In the genomic region with DNA sequence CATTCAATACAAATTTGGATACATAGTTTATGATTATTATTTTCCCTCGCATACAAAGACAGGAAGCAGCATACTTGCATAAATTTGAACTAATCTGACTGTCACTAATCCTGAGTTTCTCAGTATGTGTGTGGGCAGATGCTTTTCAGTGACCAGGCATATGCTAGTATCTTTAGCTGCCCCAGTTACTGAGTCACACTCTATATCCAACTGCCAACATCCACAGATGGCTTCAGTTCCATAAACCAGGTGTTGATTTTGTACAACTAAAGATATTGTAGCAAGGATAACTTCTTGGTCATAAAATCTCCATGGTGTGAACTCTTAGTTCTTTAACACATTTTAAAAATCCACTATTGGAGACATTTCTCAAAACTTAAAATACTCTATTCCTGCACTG, we compare ENCODE assay signal across 23 mouse cellular contexts.
DNase-seq lines count a peak whose midpoint lies in the region; ATAC-seq and TF ChIP-seq lines count a peak whose summit lies in the region.
"Had no signal": no experiment of that assay in that cellular context is flagged by ENCODE, and none has a peak within 500 bp of the region (broad histone marks: within the 10 kb centered on the region; RNA-seq: fewer than 3 reads in every experiment).

No protein-coding gene starts in this region.

- H3K27ac ChIP-seq in forebrain, postnatal 0 days (ENCODE audit: low read depth, low read length), result no peak overlapping the region
- H3K27ac ChIP-seq: embryonic facial prominence, embryonic 15.5 days; heart, embryonic 10.5 days; hindbrain, embryonic 12.5 days; limb, embryonic 13.5 days; midbrain, embryonic 10.5 days; neural tube, embryonic 13.5 days had no signal

- no peak overlapping the region for H3K4me3 ChIP-seq in forebrain, postnatal 0 days (ENCODE audit: low read depth, low read length)
- H3K4me3 ChIP-seq: embryonic facial prominence, embryonic 15.5 days; heart, embryonic 10.5 days; hindbrain, embryonic 12.5 days; limb, embryonic 13.5 days; midbrain, embryonic 10.5 days; neural tube, embryonic 13.5 days had no signal

- no peaks in the 10 kb centered on the region for H3K4me1 ChIP-seq in forebrain, postnatal 0 days (ENCODE audit: insufficient read depth)
- H3K4me1 ChIP-seq: embryonic facial prominence, embryonic 15.5 days; heart, embryonic 10.5 days; hindbrain, embryonic 12.5 days; limb, embryonic 13.5 days; midbrain, embryonic 10.5 days; neural tube, embryonic 13.5 days had no signal

- no peak overlapping the region for H3K9ac ChIP-seq in forebrain, postnatal 0 days
- H3K9ac ChIP-seq: embryonic facial prominence, embryonic 15.5 days; hindbrain, embryonic 12.5 days; limb, embryonic 13.5 days; liver, postnatal 0 days; neural tube, embryonic 13.5 days had no signal

- H3K4me2 ChIP-seq in forebrain, postnatal 0 days (ENCODE audit: low read depth), result no peak overlapping the region
- H3K4me2 ChIP-seq: embryonic facial prominence, embryonic 15.5 days; hindbrain, embryonic 12.5 days; limb, embryonic 13.5 days; neural tube, embryonic 13.5 days had no signal

- peak; percentile 42 for ATAC-seq in forebrain, postnatal 0 days
- ATAC-seq: activated CD4-positive, CD25-positive, alpha-beta regulatory T cell, adult 4 months; inflammation-experienced regulatory T-cells, adult 6 months; liver, postnatal 0 days; Patski had no signal

- H3K36me3 ChIP-seq in forebrain, postnatal 0 days (ENCODE audit: insufficient read depth), result no peaks in the 10 kb centered on the region
- H3K36me3 ChIP-seq: embryonic facial prominence, embryonic 15.5 days; heart, embryonic 10.5 days; hindbrain, embryonic 12.5 days; limb, embryonic 13.5 days; midbrain, embryonic 10.5 days; neural tube, embryonic 13.5 days had no signal

- intact Hi-C loops in left cerebral cortex, postnatal 14 days (cut with DNase I), result no loop called here

- no peaks in the 10 kb centered on the region for H3K27me3 ChIP-seq in forebrain, postnatal 0 days (ENCODE audit: insufficient read depth, low read length)
- H3K27me3 ChIP-seq: embryonic facial prominence, embryonic 15.5 days; hindbrain, embryonic 12.5 days; limb, embryonic 13.5 days; neural tube, embryonic 13.5 days; Patski had no signal

- WGBS in forebrain, postnatal 0 days, result 60% methylated on average over 1 of the region's 1 CpGs

- H3K9me3 ChIP-seq in forebrain, postnatal 0 days (ENCODE audit: low read length), result no peaks in the 10 kb centered on the region
- H3K9me3 ChIP-seq: embryonic facial prominence, embryonic 15.5 days; heart, embryonic 10.5 days; hindbrain, embryonic 12.5 days; limb, embryonic 13.5 days; midbrain, embryonic 10.5 days; neural tube, embryonic 13.5 days had no signal

- DNase-seq in frontal cortex, adult 2 months (ENCODE audit: extremely low spot score in 1 of 2, low spot score in 1 of 2), result peak; percentile 42 to 75
- no peak for DNase-seq in frontal cortex, postnatal 14 days (ENCODE audit: low spot score in 2 of 2)
- peak; percentile 11 for DNase-seq in Muller cell, postnatal 12 days (ENCODE audit: inconsistent ontology term)
- DNase-seq in forebrain, postnatal 0 days, result peak; percentile 21
- DNase-seq in left cerebral cortex, postnatal 14 days (ENCODE audit: low spot score in 2 of 2), result peak; percentile 31 to 38
- no peak for DNase-seq in adrenal gland, adult 18-20 months (ENCODE audit: low spot score in 2 of 2)
- no peak for DNase-seq in liver
- DNase-seq in kidney, adult 8-10 months, result no peak
- DNase-seq: B cell, adult 2 months; cerebellum, adult 9-11 months; gastrocnemius, postnatal 36 days; heart, postnatal 10 days; liver, postnatal 0 days; lung, postnatal 36 days had no signal

- no peak for TF ChIP-seq CTCF in forebrain, postnatal 0 days (IDR thresholded peaks at IDR 0.05; ENCODE audit: low read depth)

Comparison
In these comparisons a context has a peak if more than half of its experiments do, and no peak if none do; other contexts are left out.
1. DNase-seq: peak in frontal cortex, adult 2 months (2 of 2), Muller cell, postnatal 12 days (single experiment), forebrain, postnatal 0 days (single experiment) and left cerebral cortex, postnatal 14 days (2 of 2); none in frontal cortex, postnatal 14 days (0 of 2), adrenal gland, adult 18-20 months (0 of 2), liver (single experiment) and kidney, adult 8-10 months (0 of 2).